In genomic region chr5:113781254-113781653, GRCm38 (mm10) we compare ENCODE assay signal across 24 mouse cellular contexts. TPM values are rescaled to one million over a fixed set of nuclear protein-coding genes. Genes with fewer than 3 reads are reported as not detected.
A peak's percentile ranks its signal among the peaks of the same experiment; 100 is the strongest.
DNase-seq lines count a peak whose midpoint lies in the region; ATAC-seq and TF ChIP-seq lines count a peak whose summit lies in the region.
"Had no signal": no experiment of that assay in that cellular context is flagged by ENCODE, and none has a peak within 500 bp of the region (broad histone marks: within the 10 kb centered on the region; RNA-seq: fewer than 3 reads in every experiment).

No protein-coding gene starts in this region.

- peaks cover 38% of the 10 kb centered on the region for H3K4me1 ChIP-seq in embryonic facial prominence, embryonic 10.5 days
- H3K4me1 ChIP-seq in limb, embryonic 11.5 days (ENCODE audit: control insufficient read depth, insufficient read depth, low read length) = peaks cover 23% of the 10 kb centered on the region
- H3K4me1 ChIP-seq: forebrain, embryonic 12.5 days had no signal

- WGBS in embryonic facial prominence, embryonic 10.5 days = 77% methylated on average over 7 of the region's 7 CpGs
- 64% methylated on average over 7 of the region's 7 CpGs for WGBS in limb, embryonic 11.5 days

- H3K9ac ChIP-seq in limb, embryonic 11.5 days (ENCODE audit: low read length) = no peak overlapping the region
- H3K9ac ChIP-seq: forebrain, embryonic 12.5 days; hindbrain, embryonic 14.5 days; neural tube, embryonic 12.5 days had no signal

- H3K4me2 ChIP-seq in limb, embryonic 11.5 days (ENCODE audit: low read depth, severe bottlenecking) = no peak overlapping the region
- peak overlapping the region; percentile 10 for H3K4me2 ChIP-seq in myocyte (ENCODE audit: low read depth)
- H3K4me2 ChIP-seq: forebrain, embryonic 12.5 days; hindbrain, embryonic 14.5 days; liver, embryonic 11.5 days; midbrain, embryonic 11.5 days; neural tube, embryonic 12.5 days had no signal

- ATAC-seq in limb, embryonic 11.5 days (ENCODE audit: insufficient number of reproducible peaks, low FRiP score, low TSS enrichment, low read depth) = no peak
- ATAC-seq: activated CD4-positive, CD25-positive, alpha-beta regulatory T cell, adult 4 months; CD4-positive, CD25-positive, alpha-beta regulatory T cell, adult 4 months had no signal

- H3K79me2 ChIP-seq in myocyte (ENCODE audit: control insufficient read depth, insufficient read depth) = no peaks in the 10 kb centered on the region

- TF ChIP-seq POLR2A in myocyte (IDR thresholded peaks at IDR 0.05; ENCODE audit: insufficient read length, low read depth) = no peak

- no peaks in the 10 kb centered on the region for H3K9me3 ChIP-seq in embryonic facial prominence, embryonic 10.5 days
- H3K9me3 ChIP-seq in limb, embryonic 11.5 days (ENCODE audit: control insufficient read depth, low read length) = no peaks in the 10 kb centered on the region
- H3K9me3 ChIP-seq: neural tube, embryonic 12.5 days had no signal

- peaks cover 12% of the 10 kb centered on the region for H3K27me3 ChIP-seq in embryonic facial prominence, embryonic 10.5 days (replicated peaks; ENCODE audit: low read depth, poor library complexity, severe bottlenecking)
- no peaks in the 10 kb centered on the region for H3K27me3 ChIP-seq in limb, embryonic 11.5 days (ENCODE audit: control insufficient read depth, insufficient read depth, low read length)
- H3K27me3 ChIP-seq in myocyte (ENCODE audit: control insufficient read depth, insufficient read depth, insufficient read length) = no peaks in the 10 kb centered on the region
- H3K27me3 ChIP-seq: neural tube, embryonic 12.5 days had no signal

- DNase-seq in kidney, postnatal 10 days = peak; percentile 19
- DNase-seq in kidney, postnatal 4 days = no peak
- DNase-seq in embryonic facial prominence, embryonic 10.5 days (ENCODE audit: low spot score) = no peak
- no peak for DNase-seq in limb, embryonic 11.5 days (ENCODE audit: low spot score)
- DNase-seq in heart, adult 9 months (ENCODE audit: low spot score in 2 of 2) = no peak
- DNase-seq in left cerebral cortex, adult 18-20 months (ENCODE audit: low spot score in 2 of 2) = no peak
- no peak for DNase-seq in gastrocnemius, adult 18-20 months (ENCODE audit: low spot score)
- DNase-seq: adrenal gland, adult 2 months; cerebellum, adult 8-10 months; cerebellum, postnatal 25 days; heart, postnatal 4 days; kidney, adult 18-20 months; lung, postnatal 36 days; thymus, postnatal 4 days had no signal

- H3K4me3 ChIP-seq in embryonic facial prominence, embryonic 10.5 days = no peak overlapping the region
- no peak overlapping the region for H3K4me3 ChIP-seq in limb, embryonic 11.5 days (ENCODE audit: low read depth, low read length)
- no peak overlapping the region for H3K4me3 ChIP-seq in myocyte
- H3K4me3 ChIP-seq: erythroblast, embryonic 14.5 days; forebrain, embryonic 12.5 days; left cerebral cortex, adult 2 months; neural tube, embryonic 12.5 days had no signal

- H3K27ac ChIP-seq in embryonic facial prominence, embryonic 10.5 days (replicated peaks) = peak overlapping the region; percentile 20
- H3K27ac ChIP-seq in limb, embryonic 11.5 days (replicated peaks; ENCODE audit: low read depth, low read length) = peak overlapping the region; percentile 42; the same call in 1 of the 2 replicates
- H3K27ac ChIP-seq: forebrain, embryonic 12.5 days; hindbrain, embryonic 14.5 days; left cerebral cortex, adult 2 months; neural tube, embryonic 12.5 days had no signal

- H3K36me3 ChIP-seq in embryonic facial prominence, embryonic 10.5 days (replicated peaks) = peaks cover 26% of the 10 kb centered on the region
- H3K36me3 ChIP-seq in limb, embryonic 11.5 days (ENCODE audit: control insufficient read depth, insufficient read depth, low read length) = no peaks in the 10 kb centered on the region; the same call in 1 of the 2 replicates
- H3K36me3 ChIP-seq in myocyte (ENCODE audit: control insufficient read depth, insufficient read depth) = no peaks in the 10 kb centered on the region

- H3ac ChIP-seq in myocyte (ENCODE audit: control insufficient read depth, insufficient read length) = no peak overlapping the region

TF ChIP-seq in myocyte, 11 proteins besides CTCF, POLR2A, EP300 and RAD21:
- TF ChIP-seq E2F4 (IDR thresholded peaks at IDR 0.05; ENCODE audit: insufficient read depth) = no peak
- no peak for TF ChIP-seq SRF (IDR thresholded peaks at IDR 0.05; ENCODE audit: control insufficient read depth, insufficient read length, low read depth)
- no peak for TF ChIP-seq MAX (IDR thresholded peaks at IDR 0.05; ENCODE audit: low read depth)
- no peak for TF ChIP-seq MYOD1 (IDR thresholded peaks at IDR 0.05; ENCODE audit: control insufficient read depth in 1 of 3, insufficient read length in 2 of 3, low read depth in 2 of 3)
- TF ChIP-seq POLR2AphosphoS2 (IDR thresholded peaks at IDR 0.05; ENCODE audit: insufficient read length, low read depth) = no peak
- TF ChIP-seq CEBPB (IDR thresholded peaks at IDR 0.05; ENCODE audit: insufficient read depth, poor library complexity, severe bottlenecking) = no peak
- no peak for TF ChIP-seq TCF3 (IDR thresholded peaks at IDR 0.05; ENCODE audit: insufficient read length, low read depth)
- TF ChIP-seq USF1 (IDR thresholded peaks at IDR 0.05; ENCODE audit: low read depth) = no peak
- no peak for TF ChIP-seq REST (IDR thresholded peaks at IDR 0.05; ENCODE audit: insufficient read depth, insufficient read length)
- TF ChIP-seq TCF12 (IDR thresholded peaks at IDR 0.05; ENCODE audit: insufficient read depth, poor library complexity, severe bottlenecking) = no peak
- TF ChIP-seq MYOG (IDR thresholded peaks at IDR 0.05; ENCODE audit: control insufficient read depth in 1 of 3, insufficient read depth in 1 of 3, insufficient read length in 2 of 3, low read depth in 2 of 3) = no peak

RNA-seq across cellular contexts. Expression of gene Iscu, which starts 8.7 kb away (rescaled TPM):
- 99.7 and 103 TPM in 2 replicates for polyA plus RNA-seq in embryonic facial prominence, embryonic 10.5 days (2016; fragmentation: Nextera tagmentation; extraction: Ambion mirVana)
- 106 and 112 TPM in 2 replicates for polyA plus RNA-seq in limb, embryonic 11.5 days (2014; fragmentation: Nextera tagmentation; extraction: Ambion mirVana)
- 163 TPM for polyA plus RNA-seq in myocyte (2012; fragmentation: generic; extraction: Trizol)
- 100 to 1,000 TPM; 128 to 130 TPM for total RNA-seq in left cerebral cortex, adult 18-20 months (2021)
- 100 to 1,000 TPM; 159 to 182 TPM for total RNA-seq in gastrocnemius, adult 18-20 months (2021)

RNA-seq across cellular contexts. Expression of gene Sart3, which starts 8.9 kb away (rescaled TPM):
- 79.0 and 80.9 TPM in 2 replicates for polyA plus RNA-seq in embryonic facial prominence, embryonic 10.5 days (2016; fragmentation: Nextera tagmentation; extraction: Ambion mirVana)
- polyA plus RNA-seq in limb, embryonic 11.5 days (2014; fragmentation: Nextera tagmentation; extraction: Ambion mirVana) = 64.6 and 78.0 TPM in 2 replicates
- polyA plus RNA-seq in myocyte (2012; fragmentation: generic; extraction: Trizol) = 29.3 TPM
- total RNA-seq in left cerebral cortex, adult 18-20 months (2021) = 10 to 100 TPM; 46.8 to 51.8 TPM
- 1 to 10 TPM; 6.8 to 8.3 TPM for total RNA-seq in gastrocnemius, adult 18-20 months (2021)

RNA-seq across cellular contexts. Expression of gene Tmem119, which starts 19.1 kb away (rescaled TPM):
- polyA plus RNA-seq in embryonic facial prominence, embryonic 10.5 days (2016; fragmentation: Nextera tagmentation; extraction: Ambion mirVana) = 72.7 and 83.3 TPM in 2 replicates
- polyA plus RNA-seq in limb, embryonic 11.5 days (2014; fragmentation: Nextera tagmentation; extraction: Ambion mirVana) = 112 and 131 TPM in 2 replicates
- 62.0 TPM for polyA plus RNA-seq in myocyte (2012; fragmentation: generic; extraction: Trizol)
- 10 to 100 TPM; 23.5 to 25.2 TPM for total RNA-seq in left cerebral cortex, adult 18-20 months (2021)
- total RNA-seq in gastrocnemius, adult 18-20 months (2021) = 1 to 10 TPM in 1 of 2 experiments, under 1 TPM in 1; 0.93 to 1.1 TPM
- polyA plus RNA-seq: activated CD4-positive, CD25-positive, alpha-beta regulatory T cell, adult 4 months; CD4-positive, CD25-positive, alpha-beta regulatory T cell, adult 4 months had no signal

RNA-seq across cellular contexts. Expression of gene Ficd, which starts 45.7 kb away (rescaled TPM):
- 3.6 and 4.0 TPM in 2 replicates for polyA plus RNA-seq in embryonic facial prominence, embryonic 10.5 days (2016; fragmentation: Nextera tagmentation; extraction: Ambion mirVana)
- 3.5 and 3.7 TPM in 2 replicates for polyA plus RNA-seq in limb, embryonic 11.5 days (2014; fragmentation: Nextera tagmentation; extraction: Ambion mirVana)
- polyA plus RNA-seq in myocyte (2012; fragmentation: generic; extraction: Trizol) = 5.0 TPM
- total RNA-seq in left cerebral cortex, adult 18-20 months (2021) = 10 to 100 TPM; 11.8 to 13.2 TPM
- 1 to 10 TPM; 8.8 to 8.9 TPM for total RNA-seq in gastrocnemius, adult 18-20 months (2021)

RNA-seq across cellular contexts. Expression of gene Selplg, which starts 51.2 kb away (rescaled TPM):
- 0.58 and 0.83 TPM in 2 replicates for polyA plus RNA-seq in embryonic facial prominence, embryonic 10.5 days (2016; fragmentation: Nextera tagmentation; extraction: Ambion mirVana)
- 0.79 and 1.6 TPM in 2 replicates for polyA plus RNA-seq in limb, embryonic 11.5 days (2014; fragmentation: Nextera tagmentation; extraction: Ambion mirVana)
- polyA plus RNA-seq in myocyte (2012; fragmentation: generic; extraction: Trizol) = not detected
- total RNA-seq in left cerebral cortex, adult 18-20 months (2021) = 10 to 100 TPM; 26.3 to 27.5 TPM
- under 1 TPM; 0.85 to 0.87 TPM for total RNA-seq in gastrocnemius, adult 18-20 months (2021)
